Mouse (Mus musculus) forebrain, embryonic 12.5 days (tissue): ENCODE data around the gene Abcd2. TPM values are rescaled to one million over a fixed set of nuclear protein-coding genes. Genes with fewer than 3 reads are reported as not detected.

ENCODE experiments used
- ATAC-seq: fragments of 200-750 bp; cut with Nextera tagmentation; 2 replicates; pipeline ENCODE4 v1.8.0; 2017; ENCODE audit warnings: moderate TSS enrichment; ENCODE audit not compliant: low FRiP score
- H3K27ac ChIP-seq: fragments of 300-500 bp; sonication (generic); 2 replicates; pipeline ENCODE4 v1.5.1; 2016; ENCODE audit warnings: mild to moderate bottlenecking
- H3K27me3 ChIP-seq: fragments of 300-500 bp; sonication (generic); 2 replicates; pipeline ENCODE4 v1.6.1; 2016; ENCODE audit warnings: mild to moderate bottlenecking
- H3K36me3 ChIP-seq: fragments of 300-500 bp; sonication (generic); replicated peaks from 2 replicates; pipeline ENCODE4 v1.6.1; 2016; ENCODE audit warnings: mild to moderate bottlenecking
- H3K4me1 ChIP-seq: fragments of 300-500 bp; sonication (generic); 2 replicates; pipeline ENCODE4 v1.6.1; 2016
- H3K4me2 ChIP-seq: fragments of 300-500 bp; sonication (generic); 2 replicates; pipeline ENCODE4 v1.6.1; 2016; ENCODE audit warnings: mild to moderate bottlenecking, moderate library complexity
- H3K4me3 ChIP-seq: fragments of 300-500 bp; sonication (generic); replicated peaks from 2 replicates; pipeline ENCODE4 v1.5.1; 2016; ENCODE audit warnings: mild to moderate bottlenecking
- H3K9ac ChIP-seq: fragments of 300-500 bp; sonication (generic); 2 replicates; pipeline ENCODE4 v1.6.1; 2016; ENCODE audit warnings: mild to moderate bottlenecking
- H3K9me3 ChIP-seq: fragments of 300-500 bp; sonication (generic); 2 replicates; pipeline ENCODE4 v1.6.1; 2016
- WGBS: fragments of 180-500 bp; shearing (Covaris S2); methylation state at CpG from one replicate; pipeline ENCODE4 v1.1.7; 2016; 5-methylcytosine and 5-hydroxymethylcytosine counted together
- polyA plus RNA-seq: library from polyadenylated mRNA; unstranded; fragments of >200 nt; fragmentation: Nextera tagmentation; extraction: Ambion mirVana; gene quantifications from 2 replicates; pipeline ENCODE4 v1.2.1, GENCODE M21; 2016

Gene Abcd2
- polyA plus RNA-seq = 27.3 and 28.7 TPM in 2 replicates

GRCm38 (mm10) chr15:91191412-91192222, at the start of gene Abcd2:
Abcd2 (minus strand) TSS chr15:91191799.
- Histone ChIP-seq H3K4me3 (peak within 1 kb of the TSS; percentile 57), H3K27ac (peak within 1 kb of the TSS; percentile 91), H3K4me2 (peak within 1 kb of the TSS; percentile 86), H3K27me3 (no peaks in the 10 kb centered on the region), H3K9me3 (no peaks in the 10 kb centered on the region), H3K4me1 (peaks cover 23% of the 10 kb centered on the region; the same call in 1 of the 2 replicates), H3K9ac (peak within 1 kb of the TSS; percentile 64), H3K36me3 (no peaks in the 10 kb centered on the region)
- peak; percentile 96 for ATAC-seq
- WGBS = under 1% methylated on average over 22 of the region's 22 CpGs

DNA sequence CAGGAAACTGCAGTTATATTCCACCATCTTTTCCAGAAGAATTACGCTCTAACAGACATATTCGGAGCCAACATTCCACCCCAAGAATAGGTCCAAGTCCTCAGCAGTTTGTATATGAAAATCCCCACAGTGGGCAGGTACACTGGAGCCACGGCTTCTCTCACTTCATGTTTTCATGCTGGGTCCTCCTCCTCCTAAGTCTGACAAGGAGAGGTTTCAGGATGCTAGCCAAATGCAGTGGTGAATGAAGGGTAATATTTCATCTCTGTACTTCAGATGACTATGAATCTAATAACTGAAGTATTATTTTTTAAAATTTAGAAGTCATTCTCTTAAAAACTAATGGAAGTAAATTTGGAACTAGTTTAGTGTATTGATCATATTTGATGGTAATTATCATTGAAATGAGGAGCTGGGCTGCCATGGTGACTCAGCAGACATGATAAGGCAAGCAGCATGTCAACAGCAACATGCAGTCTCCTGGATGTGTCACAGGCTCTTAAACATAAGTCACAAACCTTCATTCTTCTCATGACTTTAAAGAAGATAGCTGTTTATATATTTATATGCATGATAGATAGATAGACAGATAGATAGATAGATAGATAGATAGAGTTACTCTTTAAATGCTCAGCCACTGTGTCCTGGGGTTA, 49.2 kb upstream of the Abcd2 start:
- no peaks in the 10 kb centered on the region for H3K27me3 ChIP-seq
- H3K4me1 ChIP-seq = no peaks in the 10 kb centered on the region
- H3K4me3 ChIP-seq = no peak overlapping the region
- H3K27ac ChIP-seq = no peak overlapping the region
- 89% methylated on average over 3 of the region's 3 CpGs for WGBS
- no peak overlapping the region for H3K9ac ChIP-seq
- no peak overlapping the region for H3K4me2 ChIP-seq
- no peak for ATAC-seq
- H3K9me3 ChIP-seq = no peaks in the 10 kb centered on the region
- no peaks in the 10 kb centered on the region for H3K36me3 ChIP-seq

- H3K36me3 ChIP-seq = no peaks in the 10 kb centered on the region
- H3K4me1 ChIP-seq = no peaks in the 10 kb centered on the region
- no peak overlapping the region for H3K27ac ChIP-seq
- ATAC-seq = no peak
- H3K4me3 ChIP-seq = no peak overlapping the region
- 88% methylated on average over 5 of the region's 5 CpGs for WGBS
- H3K27me3 ChIP-seq = no peaks in the 10 kb centered on the region
- H3K4me2 ChIP-seq = no peak overlapping the region
- H3K9me3 ChIP-seq = no peaks in the 10 kb centered on the region
- no peak overlapping the region for H3K9ac ChIP-seq
Measured at GRCm38 (mm10) chr15:91237294-91237693, 45.7 kb upstream of the Abcd2 start.

- no peak overlapping the region for H3K4me3 ChIP-seq
- H3K27me3 ChIP-seq = no peaks in the 10 kb centered on the region
- H3K9ac ChIP-seq = no peak overlapping the region
- no peak overlapping the region for H3K4me2 ChIP-seq
- H3K4me1 ChIP-seq = no peaks in the 10 kb centered on the region
- WGBS = 89% methylated on average over 5 of the region's 5 CpGs
- no peak overlapping the region for H3K27ac ChIP-seq
- H3K36me3 ChIP-seq = no peaks in the 10 kb centered on the region
- no peaks in the 10 kb centered on the region for H3K9me3 ChIP-seq
- no peak for ATAC-seq
Measured at GRCm38 (mm10) chr15:91206518-91206917, 14.9 kb upstream of the Abcd2 start.

- no peak overlapping the region for H3K27ac ChIP-seq
- H3K9me3 ChIP-seq = no peaks in the 10 kb centered on the region
- ATAC-seq = no peak
- no peak overlapping the region for H3K9ac ChIP-seq
- 86% methylated on average over 3 of the region's 3 CpGs for WGBS
- H3K27me3 ChIP-seq = no peaks in the 10 kb centered on the region
- no peaks in the 10 kb centered on the region for H3K36me3 ChIP-seq
- no peaks in the 10 kb centered on the region for H3K4me1 ChIP-seq
- H3K4me2 ChIP-seq = no peak overlapping the region
- H3K4me3 ChIP-seq = no peak overlapping the region
Measured at GRCm38 (mm10) chr15:91203521-91203920, 11.9 kb upstream of the Abcd2 start.

- no peak overlapping the region for H3K4me3 ChIP-seq
- no peak overlapping the region for H3K27ac ChIP-seq
- WGBS = 83% methylated on average over 1 of the region's 1 CpGs
- H3K27me3 ChIP-seq = no peaks in the 10 kb centered on the region
- H3K36me3 ChIP-seq = no peaks in the 10 kb centered on the region
- ATAC-seq = no peak
- no peaks in the 10 kb centered on the region for H3K9me3 ChIP-seq
- no peaks in the 10 kb centered on the region for H3K4me1 ChIP-seq
- H3K4me2 ChIP-seq = no peak overlapping the region
- H3K9ac ChIP-seq = no peak overlapping the region
Measured at GRCm38 (mm10) chr15:91202486-91202885, 10.9 kb upstream of the Abcd2 start.

DNA sequence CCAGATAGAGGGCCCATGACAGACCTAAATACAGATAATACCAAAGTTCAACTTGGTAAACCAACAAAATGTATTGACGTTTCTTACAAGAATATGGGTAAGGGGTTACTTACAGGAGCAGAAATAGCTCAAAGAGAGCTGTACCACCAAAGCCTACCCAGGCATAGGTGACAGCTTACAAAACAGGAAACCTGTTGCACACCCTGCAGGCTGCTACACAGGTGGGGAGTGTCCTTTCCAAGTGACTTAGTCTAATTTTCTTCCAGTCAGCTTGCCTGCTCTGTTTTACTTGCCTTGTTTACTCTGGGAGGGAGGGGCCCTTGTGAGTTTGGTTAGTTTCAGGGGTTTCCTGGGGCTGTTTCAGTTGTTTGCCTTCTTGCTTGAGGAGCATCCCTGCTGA, 9.2 kb upstream of the Abcd2 start:
- 90% methylated on average over 1 of the region's 1 CpGs for WGBS
- no peaks in the 10 kb centered on the region for H3K4me1 ChIP-seq
- no peak overlapping the region for H3K27ac ChIP-seq
- no peak overlapping the region for H3K4me3 ChIP-seq
- H3K4me2 ChIP-seq = no peak overlapping the region
- H3K36me3 ChIP-seq = no peaks in the 10 kb centered on the region
- H3K9ac ChIP-seq = no peak overlapping the region
- ATAC-seq = no peak
- H3K9me3 ChIP-seq = no peaks in the 10 kb centered on the region
- no peaks in the 10 kb centered on the region for H3K27me3 ChIP-seq

- Histone ChIP-seq H3K4me1 (no peaks in the 10 kb centered on the region), H3K9me3 (no peaks in the 10 kb centered on the region), H3K9ac (no peak within 1 kb of the TSS), H3K27ac (no peak within 1 kb of the TSS), H3K27me3 (no peaks in the 10 kb centered on the region), H3K4me2 (no peak within 1 kb of the TSS), H3K4me3 (no peak within 1 kb of the TSS), H3K36me3 (no peaks in the 10 kb centered on the region)
- 93% methylated on average over 30 of the region's 30 CpGs for WGBS
- ATAC-seq = no peak
Measured at GRCm38 (mm10) chr15:91199256-91199905, 7.8 kb upstream of the Abcd2 start, which contains the start of gene CN725425. CN725425 (plus strand) TSS chr15:91199494.

DNA sequence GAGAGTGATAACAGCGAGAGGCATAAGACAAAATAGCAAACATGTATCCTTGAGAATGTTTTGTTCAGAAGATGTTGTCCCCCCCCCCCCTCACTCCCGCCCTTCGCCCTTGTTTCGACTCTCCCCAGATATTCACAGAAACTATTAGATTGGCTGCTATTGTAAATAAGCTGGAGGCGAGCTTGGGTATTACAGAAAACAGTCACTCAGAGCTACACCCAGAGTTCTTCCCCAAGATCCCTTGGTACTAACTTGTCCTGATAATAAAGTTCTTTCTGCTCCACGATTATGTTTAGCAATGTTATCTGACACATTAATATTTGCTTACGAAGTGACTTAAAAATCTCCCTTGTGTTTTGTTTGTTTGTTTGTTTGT, 612 bp upstream of the Abcd2 start:
- Histone ChIP-seq H3K9me3 (no peaks in the 10 kb centered on the region), H3K27me3 (no peaks in the 10 kb centered on the region), H3K27ac (peak overlapping the region; percentile 91), H3K9ac (peak overlapping the region; percentile 64), H3K36me3 (no peaks in the 10 kb centered on the region), H3K4me3 (peak overlapping the region; percentile 57), H3K4me1 (peaks cover 23% of the 10 kb centered on the region; the same call in 1 of the 2 replicates), H3K4me2 (peak overlapping the region; percentile 86)
- ATAC-seq = peak; percentile 52
- WGBS = 11% methylated on average over 7 of the region's 7 CpGs

- Histone ChIP-seq H3K9ac (peak overlapping the region; percentile 64), H3K27ac (peak overlapping the region; percentile 91), H3K4me2 (peak overlapping the region; percentile 86), H3K4me3 (peak overlapping the region; percentile 57), H3K4me1 (peaks cover 23% of the 10 kb centered on the region; the same call in 1 of the 2 replicates), H3K36me3 (no peaks in the 10 kb centered on the region), H3K27me3 (no peaks in the 10 kb centered on the region), H3K9me3 (no peaks in the 10 kb centered on the region)
- WGBS = 20% methylated on average over 17 of the region's 17 CpGs
- ATAC-seq = peak; percentile 47; the same call in 1 of the 2 replicates
Measured at GRCm38 (mm10) chr15:91190519-91191207, 936 bp downstream of the Abcd2 start.

GRCm38 (mm10) chr15:91190026-91190425, 1.6 kb downstream of the Abcd2 start:
- ATAC-seq = no peak
- Histone ChIP-seq H3K9ac (peak overlapping the region; percentile 64), H3K4me1 (peaks cover 23% of the 10 kb centered on the region; the same call in 1 of the 2 replicates), H3K27me3 (no peaks in the 10 kb centered on the region), H3K27ac (peak overlapping the region; percentile 91; the same call in 1 of the 2 replicates), H3K36me3 (no peaks in the 10 kb centered on the region), H3K9me3 (no peaks in the 10 kb centered on the region), H3K4me2 (peak overlapping the region; percentile 86), H3K4me3 (peak overlapping the region; percentile 57)
- 6% methylated on average over 4 of the region's 4 CpGs for WGBS

- Histone ChIP-seq H3K36me3 (0 out of 2 replicates have a peak, but pooled peaks cover 4% of the 10 kb centered on the region), H3K27ac (no peak overlapping the region), H3K4me3 (no peak overlapping the region), H3K4me1 (peaks cover 19% of the 10 kb centered on the region; the same call in 1 of the 2 replicates), H3K4me2 (no peak overlapping the region), H3K9me3 (no peaks in the 10 kb centered on the region), H3K9ac (no peak overlapping the region), H3K27me3 (no peaks in the 10 kb centered on the region)
- ATAC-seq = no peak
- 70% methylated on average over 6 of the region's 6 CpGs for WGBS
Measured at GRCm38 (mm10) chr15:91186358-91186757, 5.2 kb downstream of the Abcd2 start.
